Mouse (Mus musculus): ENCODE results near the gene Cldn2. TPM values are rescaled to one million over a fixed set of nuclear protein-coding genes. Genes with fewer than 3 reads are reported as not detected.
"Not testable (repeated sequence)": the region's sequence is repeated elsewhere in the genome, so short reads cannot be mapped to it uniquely, and the experiment has no call there.

Cldn2 gene
- 0.72 and 0.85 TPM in 2 replicates for polyA plus RNA-seq (2015; fragmentation: Nextera tagmentation; extraction: Ambion mirVana)

- ATAC-seq: no peak
- H3K27me3 ChIP-seq (ENCODE audit: control insufficient read depth, insufficient read depth, low read depth, low read length): no peaks in the 10 kb centered on the region; the same call in 1 of the 2 replicates
- H3K4me3 ChIP-seq (ENCODE audit: low read depth, low read length): no peak within 1 kb of the TSS
- H3K36me3 ChIP-seq (ENCODE audit: control insufficient read depth, insufficient read depth, low read length): no peaks in the 10 kb centered on the region
- H3K4me1 ChIP-seq (ENCODE audit: control insufficient read depth, insufficient read depth, low read length): no peaks in the 10 kb centered on the region
- H3K9ac ChIP-seq (ENCODE audit: low read depth, low read length): no peak within 1 kb of the TSS
- 68% methylated on average over 8 of the region's 8 CpGs for WGBS
- no peak within 1 kb of the TSS for H3K4me2 ChIP-seq (ENCODE audit: low read length)
- H3K27ac ChIP-seq (ENCODE audit: low read length): no peak within 1 kb of the TSS
- no peaks in the 10 kb centered on the region for H3K9me3 ChIP-seq (replicated peaks; ENCODE audit: control insufficient read depth, low read length, poor library complexity, severe bottlenecking)
Observed at GRCm38 (mm10) chrX:139800406-139800878, at the start of gene Cldn2. Gene Cldn2 (plus strand): TSS chrX:139800828.

GRCm38 (mm10) chrX:139751855-139752254 is 48.8 kb upstream of the Cldn2 start:
- WGBS: 0% methylated on average over 1 of the region's 1 CpGs
- Histone ChIP-seq H3K27ac (ENCODE audit: low read length) (no peak overlapping the region), H3K4me3 (ENCODE audit: low read depth, low read length) (no peak overlapping the region)

GRCm38 (mm10) chrX:139758634-139759033 is 42.0 kb upstream of the Cldn2 start:
- H3K36me3 ChIP-seq (ENCODE audit: control insufficient read depth, insufficient read depth, low read length); H3K4me2 ChIP-seq (ENCODE audit: low read length); H3K27ac ChIP-seq (ENCODE audit: low read length); H3K4me1 ChIP-seq (ENCODE audit: control insufficient read depth, insufficient read depth, low read length); H3K9ac ChIP-seq (ENCODE audit: low read depth, low read length); H3K27me3 ChIP-seq (ENCODE audit: control insufficient read depth, insufficient read depth, low read depth, low read length); ATAC-seq; H3K4me3 ChIP-seq (ENCODE audit: low read depth, low read length); H3K9me3 ChIP-seq (replicated peaks; ENCODE audit: control insufficient read depth, low read length, poor library complexity, severe bottlenecking): not testable (repeated sequence)
- 80% methylated on average over 3 of the region's 3 CpGs for WGBS

More at GRCm38 (mm10) chrX:139751855-139752254, 48.8 kb upstream of the Cldn2 start:
- no peaks in the 10 kb centered on the region for H3K4me1 ChIP-seq (ENCODE audit: control insufficient read depth, insufficient read depth, low read length)
- no peaks in the 10 kb centered on the region for H3K9me3 ChIP-seq (replicated peaks; ENCODE audit: control insufficient read depth, low read length, poor library complexity, severe bottlenecking)
- H3K36me3 ChIP-seq (ENCODE audit: control insufficient read depth, insufficient read depth, low read length): no peaks in the 10 kb centered on the region
- no peaks in the 10 kb centered on the region for H3K27me3 ChIP-seq (ENCODE audit: control insufficient read depth, insufficient read depth, low read depth, low read length)
- no peak overlapping the region for H3K4me2 ChIP-seq (ENCODE audit: low read length)
- no peak overlapping the region for H3K9ac ChIP-seq (ENCODE audit: low read depth, low read length)
- ATAC-seq: no peak

GRCm38 (mm10) chrX:139762546-139762945 is 38.1 kb upstream of the Cldn2 start:
- Histone ChIP-seq H3K9ac (ENCODE audit: low read depth, low read length) (no peak overlapping the region), H3K4me1 (ENCODE audit: control insufficient read depth, insufficient read depth, low read length) (no peaks in the 10 kb centered on the region), H3K27ac (ENCODE audit: low read length) (no peak overlapping the region), H3K27me3 (ENCODE audit: control insufficient read depth, insufficient read depth, low read depth, low read length) (no peaks in the 10 kb centered on the region), H3K9me3 (replicated peaks; ENCODE audit: control insufficient read depth, low read length, poor library complexity, severe bottlenecking) (no peaks in the 10 kb centered on the region), H3K4me3 (ENCODE audit: low read depth, low read length) (no peak overlapping the region), H3K4me2 (ENCODE audit: low read length) (no peak overlapping the region), H3K36me3 (ENCODE audit: control insufficient read depth, insufficient read depth, low read length) (no peaks in the 10 kb centered on the region)
- 85% methylated on average over 2 of the region's 2 CpGs for WGBS
- ATAC-seq: no peak

- ATAC-seq: peak; percentile 80
- Histone ChIP-seq H3K27ac (ENCODE audit: low read length) (peak overlapping the region; percentile 33), H3K36me3 (ENCODE audit: control insufficient read depth, insufficient read depth, low read length) (no peaks in the 10 kb centered on the region), H3K9ac (ENCODE audit: low read depth, low read length) (no peak overlapping the region), H3K27me3 (ENCODE audit: control insufficient read depth, insufficient read depth, low read depth, low read length) (no peaks in the 10 kb centered on the region; the same call in 1 of the 2 replicates), H3K9me3 (replicated peaks; ENCODE audit: control insufficient read depth, low read length, poor library complexity, severe bottlenecking) (no peaks in the 10 kb centered on the region), H3K4me3 (ENCODE audit: low read depth, low read length) (no peak overlapping the region), H3K4me1 (ENCODE audit: control insufficient read depth, insufficient read depth, low read length) (0 out of 2 replicates have a peak, but pooled peaks cover 5% of the 10 kb centered on the region), H3K4me2 (ENCODE audit: low read length) (no peak overlapping the region)
- WGBS: 45% methylated on average over 13 of the region's 13 CpGs
Observed at GRCm38 (mm10) chrX:139769975-139770637, 30.5 kb upstream of the Cldn2 start.

- 0 out of 2 replicates have a peak, but pooled peaks cover 5% of the 10 kb centered on the region for H3K4me1 ChIP-seq (ENCODE audit: control insufficient read depth, insufficient read depth, low read length)
- H3K4me2 ChIP-seq (ENCODE audit: low read length): no peak overlapping the region
- H3K9ac ChIP-seq (ENCODE audit: low read depth, low read length): no peak overlapping the region
- H3K27me3 ChIP-seq (ENCODE audit: control insufficient read depth, insufficient read depth, low read depth, low read length): no peaks in the 10 kb centered on the region; the same call in 1 of the 2 replicates
- H3K36me3 ChIP-seq (ENCODE audit: control insufficient read depth, insufficient read depth, low read length): no peaks in the 10 kb centered on the region
- H3K4me3 ChIP-seq (ENCODE audit: low read depth, low read length): no peak overlapping the region
- H3K9me3 ChIP-seq (replicated peaks; ENCODE audit: control insufficient read depth, low read length, poor library complexity, severe bottlenecking): no peaks in the 10 kb centered on the region
- H3K27ac ChIP-seq (ENCODE audit: low read length): no peak overlapping the region
- WGBS: 29% methylated on average over 18 of the region's 18 CpGs
- ATAC-seq: no peak
Observed at GRCm38 (mm10) chrX:139774309-139775083, 26.1 kb upstream of the Cldn2 start.

- no peak overlapping the region for H3K4me2 ChIP-seq (ENCODE audit: low read length)
- no peaks in the 10 kb centered on the region; the same call in 1 of the 2 replicates for H3K27me3 ChIP-seq (ENCODE audit: control insufficient read depth, insufficient read depth, low read depth, low read length)
- no peak overlapping the region for H3K27ac ChIP-seq (ENCODE audit: low read length)
- no peaks in the 10 kb centered on the region for H3K9me3 ChIP-seq (replicated peaks; ENCODE audit: control insufficient read depth, low read length, poor library complexity, severe bottlenecking)
- H3K36me3 ChIP-seq (ENCODE audit: control insufficient read depth, insufficient read depth, low read length): no peaks in the 10 kb centered on the region
- no peak overlapping the region for H3K9ac ChIP-seq (ENCODE audit: low read depth, low read length)
- whole genome bisulfite sequencing: 74% methylated on average over 7 of the region's 7 CpGs
- H3K4me1 ChIP-seq (ENCODE audit: control insufficient read depth, insufficient read depth, low read length): 0 out of 2 replicates have a peak, but pooled peaks cover 5% of the 10 kb centered on the region
- no peak for ATAC-seq
- no peak overlapping the region for H3K4me3 ChIP-seq (ENCODE audit: low read depth, low read length)
Observed at GRCm38 (mm10) chrX:139775084-139775612, 25.5 kb upstream of the Cldn2 start.

GRCm38 (mm10) chrX:139777357-139777756 is 23.3 kb upstream of the Cldn2 start:
- Histone ChIP-seq H3K9me3 (replicated peaks; ENCODE audit: control insufficient read depth, low read length, poor library complexity, severe bottlenecking) (no peaks in the 10 kb centered on the region), H3K36me3 (ENCODE audit: control insufficient read depth, insufficient read depth, low read length) (no peaks in the 10 kb centered on the region), H3K4me1 (ENCODE audit: control insufficient read depth, insufficient read depth, low read length) (no peaks in the 10 kb centered on the region), H3K27me3 (ENCODE audit: control insufficient read depth, insufficient read depth, low read depth, low read length) (no peaks in the 10 kb centered on the region; the same call in 1 of the 2 replicates), H3K27ac (ENCODE audit: low read length) (no peak overlapping the region), H3K9ac (ENCODE audit: low read depth, low read length) (no peak overlapping the region), H3K4me2 (ENCODE audit: low read length) (no peak overlapping the region), H3K4me3 (ENCODE audit: low read depth, low read length) (no peak overlapping the region)
- no peak for ATAC-seq
- WGBS: 52% methylated on average over 4 of the region's 4 CpGs

Measured in midbrain, embryonic 16.5 days (tissue).